Mouse (Mus musculus) brain, adult 2 months (tissue): Measurements from ENCODE around the gene Cacna1a.

ENCODE experiments used
- DNase-seq: peaks from one replicate; pipeline ENCODE4 v3.0.0; 2011; ENCODE audit warnings: low read depth, low spot score

The Cacna1a gene

GRCm38 (mm10) chr8:84388275-84388674, at the start of gene Cacna1a:
Cacna1a (plus strand) TSS chr8:84388440.
- DNase-seq: no peak

- DNase-seq: peak; percentile 93
These were observed 49.7 kb upstream of the Cacna1a start for GRCm38 (mm10) chr8:84338493-84338892.

GRCm38 (mm10) chr8:84339320-84339719, 48.9 kb upstream of the Cacna1a start:
- peak; percentile 92 for DNase-seq

GRCm38 (mm10) chr8:84339867-84340266, 48.4 kb upstream of the Cacna1a start:
- DNase-seq: peak; percentile 89

GRCm38 (mm10) chr8:84340671-84341070, 47.6 kb upstream of the Cacna1a start:
- peak; percentile 71 for DNase-seq

GRCm38 (mm10) chr8:84345493-84345892, 42.7 kb upstream of the Cacna1a start:
- DNase-seq: no peak

- peak; percentile 41 for DNase-seq
These were observed 41.8 kb upstream of the Cacna1a start for GRCm38 (mm10) chr8:84346421-84346820.

GRCm38 (mm10) chr8:84349526-84349925, 38.7 kb upstream of the Cacna1a start:
- no peak for DNase-seq

- DNase-seq: no peak
These were observed 37.3 kb upstream of the Cacna1a start for GRCm38 (mm10) chr8:84350960-84351359.

GRCm38 (mm10) chr8:84356482-84356881, 31.8 kb upstream of the Cacna1a start:
- DNase-seq: no peak

GRCm38 (mm10) chr8:84357631-84358371, 30.4 kb upstream of the Cacna1a start:
- peak; percentile 93 for DNase-seq

GRCm38 (mm10) chr8:84363428-84364134, 24.7 kb upstream of the Cacna1a start:
- DNase-seq: peak; percentile 91

- DNase-seq: no peak
These were observed 23.0 kb upstream of the Cacna1a start for GRCm38 (mm10) chr8:84365197-84365596.

GRCm38 (mm10) chr8:84370972-84371371, 17.3 kb upstream of the Cacna1a start:
- DNase-seq: no peak

- DNase-seq: peak; percentile 67
These were observed 13.2 kb upstream of the Cacna1a start for GRCm38 (mm10) chr8:84375038-84375437.

- peak; percentile 68 for DNase-seq
These were observed 12.4 kb upstream of the Cacna1a start for GRCm38 (mm10) chr8:84375803-84376202.

GRCm38 (mm10) chr8:84376564-84376963, 11.7 kb upstream of the Cacna1a start:
- DNase-seq: peak; percentile 70

- peak; percentile 36 for DNase-seq
These were observed 6.6 kb upstream of the Cacna1a start for GRCm38 (mm10) chr8:84381676-84382075.

- DNase-seq: no peak
These were observed 533 bp downstream of the Cacna1a start for GRCm38 (mm10) chr8:84388773-84389172.

GRCm38 (mm10) chr8:84389173-84389572, 933 bp downstream of the Cacna1a start:
- no peak for DNase-seq

GRCm38 (mm10) chr8:84391611-84392010, 3.4 kb downstream of the Cacna1a start:
- DNase-seq: no peak

GRCm38 (mm10) chr8:84395751-84396457, 7.7 kb downstream of the Cacna1a start:
- DNase-seq: peak; percentile 60
